Mouse (Mus musculus): ENCODE measurements at regions not wholly inside any gene's neighbourhood (a gene's known extent, or its start where the extent isn't known, plus 50 kb on each side); places are given as distances from the start of the nearest gene placed in this dataset.

DNA sequence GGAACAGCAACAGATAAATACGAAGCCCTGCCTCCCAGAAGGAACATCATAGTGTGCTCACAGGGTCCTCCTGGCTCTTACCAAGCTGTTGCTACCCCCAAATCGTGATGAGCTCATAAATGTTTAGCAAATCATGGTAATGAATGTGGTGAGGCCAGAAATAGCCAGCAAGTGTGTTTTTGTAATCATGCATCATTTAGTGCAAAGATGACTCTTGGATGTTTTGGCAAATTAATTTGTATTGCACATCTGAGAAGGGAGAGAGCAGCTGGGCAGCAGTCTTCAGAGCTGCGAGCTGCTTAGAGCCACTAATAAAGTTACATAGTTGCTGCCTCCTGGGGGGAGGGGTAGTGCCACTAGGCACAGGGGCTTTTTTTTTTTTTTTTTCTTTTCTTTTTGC is 79.8 kb upstream of the 4930583I09Rik start:
- Histone ChIP-seq H3K27ac (ENCODE audit: low read depth, low read length) (no peak overlapping the region), H3K4me2 (no peak overlapping the region), H3K36me3 (ENCODE audit: control insufficient read depth, insufficient read depth, low read length) (no peaks in the 10 kb centered on the region), H3K27me3 (ENCODE audit: control insufficient read depth, insufficient read depth, low read length) (no peaks in the 10 kb centered on the region), H3K9me3 (ENCODE audit: control insufficient read depth, low read length) (no peaks in the 10 kb centered on the region), H3K9ac (ENCODE audit: low read length) (no peak overlapping the region), H3K4me3 (ENCODE audit: low read depth, low read length) (no peak overlapping the region), H3K4me1 (ENCODE audit: control insufficient read depth, insufficient read depth, low read length) (peaks cover 13% of the 10 kb centered on the region)
- peak; percentile 47; the same call in 1 of the 2 replicates for ATAC-seq (ENCODE audit: low FRiP score)
- DNase-seq (ENCODE audit: low spot score, missing footprints), result no peak
- WGBS, result 38% methylated on average over 3 of the region's 3 CpGs

DNA sequence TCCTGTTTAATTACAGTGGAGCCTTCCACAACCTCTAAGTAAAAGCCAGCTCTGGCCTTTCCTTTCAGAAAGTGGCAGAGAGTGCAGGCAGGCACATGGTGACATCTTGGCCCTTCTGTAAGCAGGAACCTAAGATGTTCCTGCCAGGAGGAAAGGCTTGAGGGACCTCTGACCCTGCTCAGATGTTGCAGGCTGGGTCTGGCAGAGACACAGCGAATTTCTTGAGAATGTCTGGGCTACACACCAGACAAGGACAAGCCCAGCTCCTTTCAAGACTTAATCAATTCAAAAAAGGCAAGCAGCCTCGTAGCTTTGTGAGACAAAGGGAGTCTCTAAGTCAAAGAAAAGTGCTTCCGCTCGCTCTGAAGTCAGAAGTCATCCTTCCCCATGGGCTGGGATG is 79.2 kb upstream of the 4930583I09Rik start:
- ATAC-seq (ENCODE audit: low FRiP score), result peak; percentile 51; the same call in 1 of the 2 replicates
- 9% methylated on average over 4 of the region's 4 CpGs for WGBS

DNA sequence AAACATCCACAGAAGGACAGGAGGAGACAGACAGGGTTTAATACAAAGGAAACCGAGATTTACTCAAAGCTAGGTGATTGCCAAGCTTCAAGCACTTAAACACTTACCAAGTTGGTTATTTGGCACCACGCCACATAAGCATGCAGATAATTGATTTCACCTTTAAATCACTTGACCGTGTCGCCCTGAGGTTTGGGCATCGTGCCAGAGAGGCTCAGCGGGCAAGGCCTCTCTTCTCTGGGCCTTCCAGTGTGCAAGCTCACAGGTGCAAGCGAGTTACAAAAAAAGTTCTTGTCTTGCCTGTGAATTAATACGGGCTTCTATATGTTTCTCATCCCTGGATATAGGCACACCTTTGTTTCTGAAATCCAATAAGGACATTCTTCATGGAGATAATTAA is 78.4 kb upstream of the 4930583I09Rik start:
- no peak overlapping the region for H3K4me3 ChIP-seq (ENCODE audit: low read depth, low read length)
- ATAC-seq (ENCODE audit: low FRiP score), result no peak
- H3K27ac ChIP-seq (ENCODE audit: low read depth, low read length), result no peak overlapping the region
- DNase-seq (ENCODE audit: low spot score, missing footprints), result no peak
- H3K9ac ChIP-seq (ENCODE audit: low read length), result no peak overlapping the region
- H3K36me3 ChIP-seq (ENCODE audit: control insufficient read depth, insufficient read depth, low read length), result no peaks in the 10 kb centered on the region
- no peaks in the 10 kb centered on the region for H3K9me3 ChIP-seq (ENCODE audit: control insufficient read depth, low read length)
- H3K4me2 ChIP-seq, result no peak overlapping the region
- WGBS, result 71% methylated on average over 8 of the region's 8 CpGs
- H3K4me1 ChIP-seq (ENCODE audit: control insufficient read depth, insufficient read depth, low read length), result peaks cover 13% of the 10 kb centered on the region
- no peaks in the 10 kb centered on the region for H3K27me3 ChIP-seq (ENCODE audit: control insufficient read depth, insufficient read depth, low read length)

More for the DNA sequence above, 79.2 kb upstream of the 4930583I09Rik start:
- Histone ChIP-seq H3K36me3 (ENCODE audit: control insufficient read depth, insufficient read depth, low read length) (no peaks in the 10 kb centered on the region), H3K9ac (ENCODE audit: low read length) (no peak overlapping the region), H3K27ac (ENCODE audit: low read depth, low read length) (no peak overlapping the region), H3K4me2 (no peak overlapping the region), H3K4me1 (ENCODE audit: control insufficient read depth, insufficient read depth, low read length) (peaks cover 13% of the 10 kb centered on the region), H3K4me3 (ENCODE audit: low read depth, low read length) (no peak overlapping the region), H3K27me3 (ENCODE audit: control insufficient read depth, insufficient read depth, low read length) (no peaks in the 10 kb centered on the region), H3K9me3 (ENCODE audit: control insufficient read depth, low read length) (no peaks in the 10 kb centered on the region)
- peak; percentile 88 for DNase-seq (ENCODE audit: low spot score, missing footprints)

DNA sequence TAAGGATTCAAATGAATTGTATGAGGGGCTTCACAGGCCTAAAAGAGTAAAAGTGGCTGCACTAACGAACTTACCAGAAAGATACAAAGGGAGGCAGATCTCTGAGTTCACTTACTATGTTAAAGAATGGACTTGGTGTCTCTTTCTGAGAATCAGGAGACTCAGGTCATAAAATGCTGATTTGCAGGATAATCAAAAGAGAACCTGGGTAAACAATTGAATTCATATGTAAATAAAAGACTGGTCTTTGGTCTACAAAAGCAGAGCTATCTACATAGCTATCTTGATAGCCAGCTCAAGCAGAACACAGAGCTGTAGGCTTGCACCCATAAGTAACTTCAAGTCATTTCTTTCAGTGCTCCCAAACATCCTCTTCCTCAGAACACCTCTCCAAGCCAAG is 72.8 kb upstream of the 4930583I09Rik start:
- Histone ChIP-seq H3K9me3 (ENCODE audit: control insufficient read depth, low read length) (no peaks in the 10 kb centered on the region), H3K27ac (ENCODE audit: low read depth, low read length) (no peak overlapping the region)

DNA sequence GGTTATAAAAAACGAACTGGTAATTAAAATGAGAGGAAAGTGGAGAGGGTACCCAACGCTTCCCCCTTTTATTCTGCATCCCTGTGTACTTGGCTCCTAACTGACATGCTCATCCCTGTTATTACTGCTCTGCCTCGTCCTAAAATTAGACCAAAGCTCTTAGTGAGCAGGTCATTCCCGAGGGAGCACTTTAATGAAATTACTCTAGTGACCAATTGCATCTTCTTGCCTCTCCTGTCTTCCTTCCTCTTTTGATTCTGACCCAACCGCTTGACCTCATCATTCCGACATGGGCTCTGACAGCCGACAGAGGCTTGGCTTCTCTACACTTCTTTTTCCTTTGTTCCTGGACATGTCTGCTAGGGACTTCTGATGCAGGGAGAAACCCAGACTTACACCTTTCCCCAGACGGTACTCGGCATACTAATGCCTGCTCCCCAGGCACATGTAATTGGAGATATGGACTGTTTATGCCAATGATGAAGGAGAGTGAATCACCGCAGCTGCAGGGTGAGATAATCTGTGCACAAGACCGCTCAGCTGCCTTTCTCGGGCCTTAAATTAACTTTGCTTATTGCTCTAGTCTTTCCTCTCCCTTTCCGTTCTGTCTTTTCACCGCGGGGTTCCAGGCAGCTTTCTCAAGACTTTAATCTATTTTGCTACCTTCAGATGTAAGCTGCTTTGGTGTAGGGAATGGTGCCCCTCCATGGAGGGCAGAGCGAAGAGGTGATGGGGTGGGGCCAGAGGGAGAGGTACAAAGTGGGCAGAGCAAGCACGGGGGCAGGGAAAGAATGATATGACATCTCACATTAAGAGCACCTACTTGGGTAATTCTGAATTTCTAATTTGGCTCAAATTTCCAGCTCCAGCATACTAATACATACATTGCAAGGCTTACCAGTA is 66.1 kb upstream of the 4930583I09Rik start:
- no peak overlapping the region for H3K4me2 ChIP-seq
- no peak overlapping the region for H3K27ac ChIP-seq (ENCODE audit: low read depth, low read length)
- no peak overlapping the region for H3K4me3 ChIP-seq (ENCODE audit: low read depth, low read length)
- WGBS, result 68% methylated on average over 17 of the region's 17 CpGs
- ATAC-seq (ENCODE audit: low FRiP score) (peak; percentile 67), DNase-seq (ENCODE audit: low spot score, missing footprints) (no peak)
- H3K36me3 ChIP-seq (ENCODE audit: control insufficient read depth, insufficient read depth, low read length), result no peaks in the 10 kb centered on the region
- H3K9ac ChIP-seq (ENCODE audit: low read length), result no peak overlapping the region
- no peaks in the 10 kb centered on the region; the same call in 1 of the 2 replicates for H3K4me1 ChIP-seq (ENCODE audit: control insufficient read depth, insufficient read depth, low read length)
- no peaks in the 10 kb centered on the region for H3K9me3 ChIP-seq (ENCODE audit: control insufficient read depth, low read length)
- no peaks in the 10 kb centered on the region for H3K27me3 ChIP-seq (ENCODE audit: control insufficient read depth, insufficient read depth, low read length)

More for the DNA sequence above, 72.8 kb upstream of the 4930583I09Rik start:
- H3K36me3 ChIP-seq (ENCODE audit: control insufficient read depth, insufficient read depth, low read length), result no peaks in the 10 kb centered on the region
- H3K27me3 ChIP-seq (ENCODE audit: control insufficient read depth, insufficient read depth, low read length), result no peaks in the 10 kb centered on the region
- no peak overlapping the region for H3K4me3 ChIP-seq (ENCODE audit: low read depth, low read length)
- no peak overlapping the region for H3K4me2 ChIP-seq
- DNase-seq (ENCODE audit: low spot score, missing footprints), result no peak
- H3K9ac ChIP-seq (ENCODE audit: low read length), result no peak overlapping the region
- no peaks in the 10 kb centered on the region for H3K4me1 ChIP-seq (ENCODE audit: control insufficient read depth, insufficient read depth, low read length)
- WGBS, result 87% methylated on average over 1 of the region's 1 CpGs
- ATAC-seq (ENCODE audit: low FRiP score), result no peak

DNA sequence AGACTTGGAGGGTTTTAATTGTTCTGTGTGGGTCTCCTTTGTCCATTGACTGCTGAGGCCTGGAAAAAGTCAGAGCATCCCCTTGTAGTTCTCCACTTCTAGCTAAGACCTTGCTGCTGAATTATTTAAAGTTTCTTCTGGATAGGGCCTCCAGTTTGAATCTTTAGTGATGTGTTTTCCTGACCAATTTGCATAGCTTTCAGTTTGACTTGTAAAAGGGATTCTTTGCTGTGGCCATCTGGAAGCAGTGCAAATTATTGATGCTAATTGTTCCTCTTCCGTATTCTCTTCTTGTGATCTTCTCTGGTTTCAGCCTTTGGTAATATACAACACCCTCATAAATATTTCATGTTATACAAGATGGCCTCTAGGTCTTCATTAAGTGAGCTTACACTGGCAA is 61.6 kb upstream of the 4930583I09Rik start:
- no peak overlapping the region for H3K4me3 ChIP-seq (ENCODE audit: low read depth, low read length)
- H3K27me3 ChIP-seq (ENCODE audit: control insufficient read depth, insufficient read depth, low read length), result no peaks in the 10 kb centered on the region
- no peaks in the 10 kb centered on the region for H3K36me3 ChIP-seq (ENCODE audit: control insufficient read depth, insufficient read depth, low read length)
- ATAC-seq (ENCODE audit: low FRiP score) (no peak), DNase-seq (ENCODE audit: low spot score, missing footprints) (no peak)
- no peaks in the 10 kb centered on the region; the same call in 1 of the 2 replicates for H3K4me1 ChIP-seq (ENCODE audit: control insufficient read depth, insufficient read depth, low read length)
- no peak overlapping the region for H3K27ac ChIP-seq (ENCODE audit: low read depth, low read length)
- 52% methylated on average over 1 of the region's 1 CpGs for WGBS
- H3K9me3 ChIP-seq (ENCODE audit: control insufficient read depth, low read length), result no peaks in the 10 kb centered on the region
- no peak overlapping the region for H3K9ac ChIP-seq (ENCODE audit: low read length)
- H3K4me2 ChIP-seq, result no peak overlapping the region

DNA sequence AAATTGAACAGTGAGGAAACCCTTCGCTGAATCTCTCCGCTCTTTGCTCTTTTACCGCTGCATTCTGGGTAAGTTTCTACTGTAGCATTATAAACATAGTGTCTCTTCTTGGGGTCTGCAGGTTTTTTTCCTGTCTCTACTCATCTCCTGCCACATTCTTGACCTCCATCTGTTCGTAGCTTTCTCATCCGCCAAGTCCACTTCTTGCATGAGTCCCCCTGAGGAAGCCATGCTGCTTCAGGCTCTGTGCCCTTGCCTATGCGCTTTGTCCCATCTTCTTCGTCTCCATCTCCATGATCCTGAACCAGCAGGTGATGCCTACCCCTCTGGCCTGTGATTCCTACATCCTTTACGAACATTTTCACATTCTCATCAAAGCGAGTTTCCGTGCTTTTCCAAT is 60.0 kb upstream of the 4930583I09Rik start:
- H3K4me3 ChIP-seq (ENCODE audit: low read depth, low read length), result no peak overlapping the region
- 96% methylated on average over 10 of the region's 10 CpGs for WGBS
- H3K27me3 ChIP-seq (ENCODE audit: control insufficient read depth, insufficient read depth, low read length), result no peaks in the 10 kb centered on the region
- no peaks in the 10 kb centered on the region for H3K36me3 ChIP-seq (ENCODE audit: control insufficient read depth, insufficient read depth, low read length)
- H3K9me3 ChIP-seq (ENCODE audit: control insufficient read depth, low read length), result no peaks in the 10 kb centered on the region
- H3K9ac ChIP-seq (ENCODE audit: low read length), result no peak overlapping the region
- ATAC-seq (ENCODE audit: low FRiP score) (no peak), DNase-seq (ENCODE audit: low spot score, missing footprints) (no peak)
- H3K27ac ChIP-seq (ENCODE audit: low read depth, low read length), result no peak overlapping the region
- H3K4me2 ChIP-seq, result no peak overlapping the region
- no peaks in the 10 kb centered on the region for H3K4me1 ChIP-seq (ENCODE audit: control insufficient read depth, insufficient read depth, low read length)

DNA sequence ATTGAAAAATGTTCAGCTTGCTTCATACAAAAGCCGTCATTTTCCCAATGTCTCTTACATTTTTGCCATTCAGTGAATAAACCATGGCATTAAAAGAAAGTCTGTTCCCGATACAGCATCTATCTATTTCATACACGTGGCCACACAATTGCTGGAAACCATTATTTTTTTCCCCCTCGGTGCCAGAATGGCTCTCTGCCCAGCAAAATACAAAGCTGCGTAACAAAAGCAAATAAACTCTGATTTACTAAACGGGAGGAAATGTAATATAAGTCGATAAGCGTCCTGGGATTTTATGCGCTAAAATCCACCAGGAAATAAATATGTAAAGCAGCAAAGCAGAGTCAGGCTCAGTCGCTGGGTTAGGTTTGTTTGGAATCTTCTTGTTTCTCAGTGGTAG is 59.6 kb upstream of the 4930583I09Rik start:
- DNase-seq (ENCODE audit: low spot score, missing footprints) (no peak), ATAC-seq (ENCODE audit: low FRiP score) (no peak)
- H3K27ac ChIP-seq (ENCODE audit: low read depth, low read length), result no peak overlapping the region
- H3K4me3 ChIP-seq (ENCODE audit: low read depth, low read length), result no peak overlapping the region
- no peaks in the 10 kb centered on the region for H3K36me3 ChIP-seq (ENCODE audit: control insufficient read depth, insufficient read depth, low read length)
- H3K9ac ChIP-seq (ENCODE audit: low read length), result no peak overlapping the region
- H3K9me3 ChIP-seq (ENCODE audit: control insufficient read depth, low read length), result no peaks in the 10 kb centered on the region
- 91% methylated on average over 10 of the region's 10 CpGs for WGBS
- no peak overlapping the region for H3K4me2 ChIP-seq
- no peaks in the 10 kb centered on the region for H3K4me1 ChIP-seq (ENCODE audit: control insufficient read depth, insufficient read depth, low read length)
- no peaks in the 10 kb centered on the region for H3K27me3 ChIP-seq (ENCODE audit: control insufficient read depth, insufficient read depth, low read length)

DNA sequence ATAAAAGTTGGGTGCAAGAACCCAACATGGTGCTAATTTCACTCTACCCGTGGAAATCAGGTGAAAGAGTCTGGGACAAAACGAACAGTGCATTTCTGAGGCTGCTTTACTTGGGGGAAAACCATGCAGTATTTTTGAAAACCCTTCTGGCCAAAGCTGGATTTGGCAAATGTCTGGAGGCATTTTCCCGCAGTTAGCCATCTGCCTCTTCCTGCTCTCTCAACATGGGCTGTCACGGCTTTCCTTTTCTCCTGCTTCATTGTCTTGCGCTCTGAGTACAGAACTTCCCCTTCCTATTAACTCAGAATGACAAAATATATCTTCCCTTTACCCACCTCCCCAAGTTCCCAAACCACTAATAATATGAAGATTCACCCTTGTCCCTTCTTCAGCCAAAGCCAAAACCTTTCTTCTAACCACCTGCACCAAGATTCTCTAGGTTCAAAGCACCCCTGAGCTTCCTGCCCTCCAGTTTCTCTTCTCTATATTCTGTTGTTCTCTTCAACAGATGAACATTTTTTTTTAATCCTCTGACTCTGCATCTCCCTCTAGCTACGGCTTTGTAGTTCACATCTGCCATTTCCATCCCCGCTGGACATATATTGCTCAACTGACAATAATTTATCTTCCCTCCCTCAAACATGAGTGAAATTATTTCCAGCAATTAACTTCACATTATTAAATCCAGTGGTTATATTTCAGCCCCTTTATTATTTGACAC is 57.5 kb upstream of the 4930583I09Rik start:
- no peaks in the 10 kb centered on the region for H3K27me3 ChIP-seq (ENCODE audit: control insufficient read depth, insufficient read depth, low read length)

More for the DNA sequence above, 57.5 kb upstream of the 4930583I09Rik start:
- Histone ChIP-seq H3K9me3 (ENCODE audit: control insufficient read depth, low read length) (no peaks in the 10 kb centered on the region), H3K9ac (ENCODE audit: low read length) (no peak overlapping the region), H3K4me3 (ENCODE audit: low read depth, low read length) (no peak overlapping the region), H3K4me2 (no peak overlapping the region), H3K27ac (ENCODE audit: low read depth, low read length) (no peak overlapping the region), H3K4me1 (ENCODE audit: control insufficient read depth, insufficient read depth, low read length) (no peaks in the 10 kb centered on the region), H3K36me3 (ENCODE audit: control insufficient read depth, insufficient read depth, low read length) (no peaks in the 10 kb centered on the region)
- no peak for ATAC-seq (ENCODE audit: low FRiP score)
- 92% methylated on average over 7 of the region's 7 CpGs for WGBS
- no peak for DNase-seq (ENCODE audit: low spot score, missing footprints)
